Mouse (Mus musculus): ENCODE measurements around the gene Gm5615. TPM values are rescaled to one million over a fixed set of nuclear protein-coding genes. Genes with fewer than 3 reads are reported as not detected.

Gm5615 gene
- total RNA-seq (2014; fragmentation: Nextera tagmentation) (not detected in 2 replicates), total RNA-seq (2017) (not detected in 2 replicates), polyA plus RNA-seq (2012) (not detected in 2 replicates)

GRCm38 (mm10) chr9:36541863-36542262 lies at the start of gene Gm5615:
Gm5615 (minus strand) TSS chr9:36541963.
- Histone ChIP-seq H3K27me3 (ENCODE audit: insufficient read depth, low read length) (peaks cover 3% of the 10 kb centered on the region; the same call in 1 of the 2 replicates), H3K36me3 (replicated peaks) (no peaks in the 10 kb centered on the region), H3K9me3 (replicated peaks) (no peaks in the 10 kb centered on the region), H3K4me3 (ENCODE audit: low read depth, low read length) (no peak within 1 kb of the TSS), H3K4me1 (ENCODE audit: insufficient read depth, low read depth, low read length) (no peaks in the 10 kb centered on the region)
- TF ChIP-seq POLR2AphosphoS5 (IDR thresholded peaks at IDR 0.05; ENCODE audit: insufficient replicate concordance, low read depth, low read length): no peak
- no peak for TF ChIP-seq GATA1 (IDR thresholded peaks at IDR 0.05; ENCODE audit: borderline replicate concordance, low read length)
- TF ChIP-seq CTCF (IDR thresholded peaks at IDR 0.05; ENCODE audit: low read depth, low read length): no peak
- TF ChIP-seq TAL1 (conservative IDR thresholded peaks at IDR 0.05; ENCODE audit: low read depth, low read length): no peak
- no peak for TF ChIP-seq GATA2 (IDR thresholded peaks at IDR 0.05; ENCODE audit: borderline replicate concordance, low read depth, low read length)
- ATAC-seq (ENCODE audit: extremely low read depth, insufficient number of reproducible peaks, low FRiP score, poor library complexity, severe bottlenecking) (no peak), DNase-seq (ENCODE audit: low spot score) (no peak)

DNA sequence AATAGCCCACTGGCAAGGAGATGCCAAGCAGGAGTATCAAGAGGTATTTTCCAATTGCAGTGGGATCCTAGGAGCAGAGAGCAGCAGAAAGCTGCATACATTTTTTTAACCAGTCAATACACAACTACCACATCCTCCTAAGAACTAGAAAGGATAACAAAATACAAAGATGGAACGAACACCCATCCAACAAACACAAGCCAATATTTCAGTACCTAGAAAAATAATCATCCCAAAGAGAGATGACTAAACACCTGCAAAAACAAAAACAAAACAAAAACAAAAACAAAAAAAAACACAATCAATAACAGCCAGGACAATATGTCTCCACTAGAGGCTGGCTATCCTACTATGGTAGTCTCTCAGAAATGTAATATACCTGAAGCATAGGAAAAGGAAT lies 40.8 kb upstream of the Gm5615 start, which contains the start of gene Gm17689:
Gene Gm17689 (minus strand): TSS at position 101 of the 400 bp plus-strand sequence.
- H3K9me3 ChIP-seq (replicated peaks): no peaks in the 10 kb centered on the region
- DNase-seq (ENCODE audit: low spot score) (no peak), ATAC-seq (ENCODE audit: extremely low read depth, insufficient number of reproducible peaks, low FRiP score, poor library complexity, severe bottlenecking) (no peak)
- H3K36me3 ChIP-seq (replicated peaks): no peaks in the 10 kb centered on the region
- H3K4me1 ChIP-seq (ENCODE audit: insufficient read depth, low read depth, low read length): no peaks in the 10 kb centered on the region
- no peak within 1 kb of the TSS for H3K4me3 ChIP-seq (ENCODE audit: low read depth, low read length)
- no peaks in the 10 kb centered on the region for H3K27me3 ChIP-seq (ENCODE audit: insufficient read depth, low read length)
- TF ChIP-seq TAL1 (conservative IDR thresholded peaks at IDR 0.05; ENCODE audit: low read depth, low read length) (no peak), POLR2AphosphoS5 (IDR thresholded peaks at IDR 0.05; ENCODE audit: insufficient replicate concordance, low read depth, low read length) (no peak), GATA2 (IDR thresholded peaks at IDR 0.05; ENCODE audit: borderline replicate concordance, low read depth, low read length) (no peak), GATA1 (IDR thresholded peaks at IDR 0.05; ENCODE audit: borderline replicate concordance, low read length) (no peak), CTCF (IDR thresholded peaks at IDR 0.05; ENCODE audit: low read depth, low read length) (no peak)

DNA sequence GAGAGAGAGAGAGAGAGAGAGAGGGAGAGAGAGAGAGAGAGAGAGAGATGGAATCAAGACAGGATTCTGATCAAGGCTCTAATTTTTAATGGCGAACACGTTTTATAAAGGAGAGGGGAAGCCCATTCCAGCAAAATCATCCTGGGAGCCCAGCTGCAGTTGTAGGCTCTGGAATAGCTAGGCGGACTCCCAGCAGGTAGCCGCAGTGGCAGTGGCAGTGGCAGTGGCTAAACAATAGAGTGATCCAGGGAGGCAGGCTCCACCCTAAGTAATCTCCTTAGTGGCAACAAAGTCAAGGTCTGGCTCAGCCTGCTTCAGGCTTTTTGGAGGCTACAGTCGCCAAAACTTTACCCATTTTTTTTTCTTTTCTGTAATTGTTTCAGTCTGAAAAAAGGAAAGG lies 37.6 kb downstream of the Gm5615 start:
- Histone ChIP-seq H3K27me3 (ENCODE audit: insufficient read depth, low read length) (no peaks in the 10 kb centered on the region), H3K4me3 (ENCODE audit: low read depth, low read length) (no peak overlapping the region), H3K9me3 (replicated peaks) (no peaks in the 10 kb centered on the region), H3K4me1 (ENCODE audit: insufficient read depth, low read depth, low read length) (no peaks in the 10 kb centered on the region), H3K36me3 (replicated peaks) (no peaks in the 10 kb centered on the region)
- DNase-seq (ENCODE audit: low spot score) (no peak), ATAC-seq (ENCODE audit: extremely low read depth, insufficient number of reproducible peaks, low FRiP score, poor library complexity, severe bottlenecking) (no peak)
- TF ChIP-seq CTCF (IDR thresholded peaks at IDR 0.05; ENCODE audit: low read depth, low read length): no peak
- no peak for TF ChIP-seq GATA1 (IDR thresholded peaks at IDR 0.05; ENCODE audit: borderline replicate concordance, low read length)
- TF ChIP-seq GATA2 (IDR thresholded peaks at IDR 0.05; ENCODE audit: borderline replicate concordance, low read depth, low read length): no peak
- no peak for TF ChIP-seq POLR2AphosphoS5 (IDR thresholded peaks at IDR 0.05; ENCODE audit: insufficient replicate concordance, low read depth, low read length)
- TF ChIP-seq TAL1 (conservative IDR thresholded peaks at IDR 0.05; ENCODE audit: low read depth, low read length): no peak

DNA sequence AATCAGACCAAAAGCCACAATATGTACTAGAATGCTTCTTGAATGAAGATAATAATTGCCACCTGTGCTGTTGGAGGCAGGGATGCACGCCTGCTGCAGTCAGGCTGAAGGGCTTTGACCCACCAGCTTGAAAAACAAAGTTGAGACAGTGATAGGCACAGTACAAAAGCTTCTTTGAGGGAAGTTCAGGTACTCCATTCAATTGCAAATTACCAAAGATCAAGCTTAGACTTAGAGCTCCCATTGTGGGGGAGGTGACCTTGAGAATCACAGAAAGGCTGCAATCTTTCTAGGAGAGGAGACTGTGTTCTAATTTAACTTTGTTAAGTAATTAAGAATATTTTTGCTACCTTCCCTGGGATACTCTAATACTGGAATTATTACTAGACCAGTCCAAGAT lies 45.9 kb downstream of the Gm5615 start:
- Histone ChIP-seq H3K4me3 (ENCODE audit: low read depth, low read length) (no peak overlapping the region), H3K9me3 (replicated peaks) (no peaks in the 10 kb centered on the region), H3K4me1 (ENCODE audit: insufficient read depth, low read depth, low read length) (no peaks in the 10 kb centered on the region), H3K36me3 (replicated peaks) (no peaks in the 10 kb centered on the region), H3K27me3 (ENCODE audit: insufficient read depth, low read length) (no peaks in the 10 kb centered on the region)
- DNase-seq (ENCODE audit: low spot score): no peak
- ATAC-seq (ENCODE audit: extremely low read depth, insufficient number of reproducible peaks, low FRiP score, poor library complexity, severe bottlenecking): no peak
- no peak for TF ChIP-seq POLR2AphosphoS5 (IDR thresholded peaks at IDR 0.05; ENCODE audit: insufficient replicate concordance, low read depth, low read length)
- TF ChIP-seq CTCF (IDR thresholded peaks at IDR 0.05; ENCODE audit: low read depth, low read length): no peak
- TF ChIP-seq TAL1 (conservative IDR thresholded peaks at IDR 0.05; ENCODE audit: low read depth, low read length): no peak
- TF ChIP-seq GATA2 (IDR thresholded peaks at IDR 0.05; ENCODE audit: borderline replicate concordance, low read depth, low read length): no peak
- no peak for TF ChIP-seq GATA1 (IDR thresholded peaks at IDR 0.05; ENCODE audit: borderline replicate concordance, low read length)

- Histone ChIP-seq H3K9me3 (replicated peaks) (no peaks in the 10 kb centered on the region), H3K4me1 (ENCODE audit: insufficient read depth, low read depth, low read length) (no peaks in the 10 kb centered on the region), H3K36me3 (replicated peaks) (no peaks in the 10 kb centered on the region), H3K4me3 (ENCODE audit: low read depth, low read length) (no peak overlapping the region), H3K27me3 (ENCODE audit: insufficient read depth, low read length) (no peaks in the 10 kb centered on the region)
- DNase-seq (ENCODE audit: low spot score): no peak
- ATAC-seq (ENCODE audit: extremely low read depth, insufficient number of reproducible peaks, low FRiP score, poor library complexity, severe bottlenecking): no peak
- no peak for TF ChIP-seq POLR2AphosphoS5 (IDR thresholded peaks at IDR 0.05; ENCODE audit: insufficient replicate concordance, low read depth, low read length)
- TF ChIP-seq GATA2 (IDR thresholded peaks at IDR 0.05; ENCODE audit: borderline replicate concordance, low read depth, low read length): no peak
- no peak for TF ChIP-seq CTCF (IDR thresholded peaks at IDR 0.05; ENCODE audit: low read depth, low read length)
- TF ChIP-seq TAL1 (conservative IDR thresholded peaks at IDR 0.05; ENCODE audit: low read depth, low read length): no peak
- TF ChIP-seq GATA1 (IDR thresholded peaks at IDR 0.05; ENCODE audit: borderline replicate concordance, low read length): no peak
Measured at GRCm38 (mm10) chr9:36494501-36495220, 47.1 kb downstream of the Gm5615 start.

Other genes with a start within 250 kb of the Gm5615 start
- gene Gm7257, start 110.1 kb downstream of the Gm5615 start, total RNA-seq (2014; fragmentation: Nextera tagmentation): not detected in 2 replicates
- not detected in 2 replicates for gene Gm7257, start 110.1 kb downstream of the Gm5615 start, total RNA-seq (2017)
- gene Gm7257, start 110.1 kb downstream of the Gm5615 start, polyA plus RNA-seq (2012): not detected in 2 replicates
- not detected in 2 replicates for gene Gm9513, start 66.3 kb downstream of the Gm5615 start, total RNA-seq (2014; fragmentation: Nextera tagmentation)
- gene Gm9513, start 66.3 kb downstream of the Gm5615 start, total RNA-seq (2017): not detected in 2 replicates
- gene Gm9513, start 66.3 kb downstream of the Gm5615 start, polyA plus RNA-seq (2012): not detected in 2 replicates
- gene Gm17689, start 40.7 kb upstream of the Gm5615 start, total RNA-seq (2014; fragmentation: Nextera tagmentation): not detected in 2 replicates
- gene Gm17689, start 40.7 kb upstream of the Gm5615 start, total RNA-seq (2017): not detected in 2 replicates
- not detected in 2 replicates for gene Gm17689, start 40.7 kb upstream of the Gm5615 start, polyA plus RNA-seq (2012)
- not detected in 2 replicates for gene A630095E13Rik, start 101.4 kb upstream of the Gm5615 start, total RNA-seq (2014; fragmentation: Nextera tagmentation)
- gene A630095E13Rik, start 101.4 kb upstream of the Gm5615 start, total RNA-seq (2017): 0.05 TPM in 1 of 2 replicates, not detected in the other
- gene A630095E13Rik, start 101.4 kb upstream of the Gm5615 start, polyA plus RNA-seq (2012): not detected in 2 replicates
- gene Acrv1, start 151.3 kb upstream of the Gm5615 start, total RNA-seq (2014; fragmentation: Nextera tagmentation): not detected in 2 replicates
- gene Acrv1, start 151.3 kb upstream of the Gm5615 start, total RNA-seq (2017): 0.05 and 0.06 TPM in 2 replicates
- gene Acrv1, start 151.3 kb upstream of the Gm5615 start, polyA plus RNA-seq (2012): not detected in 2 replicates
- gene Chek1, start 185.1 kb upstream of the Gm5615 start, total RNA-seq (2014; fragmentation: Nextera tagmentation): 45.7 and 74.2 TPM in 2 replicates
- gene Chek1, start 185.1 kb upstream of the Gm5615 start, total RNA-seq (2017): 59.8 and 78.7 TPM in 2 replicates
- gene Chek1, start 185.1 kb upstream of the Gm5615 start, polyA plus RNA-seq (2012): 3.1 TPM in 2 replicates
- 463 and 533 TPM in 2 replicates for gene Stt3a, start 225.7 kb upstream of the Gm5615 start, total RNA-seq (2014; fragmentation: Nextera tagmentation)
- gene Stt3a, start 225.7 kb upstream of the Gm5615 start, total RNA-seq (2017): 565 and 862 TPM in 2 replicates
- 2.2 and 7.1 TPM in 2 replicates for gene Stt3a, start 225.7 kb upstream of the Gm5615 start, polyA plus RNA-seq (2012)

All from G1E (cell line).